Mouse (Mus musculus) testis, adult 2 months (tissue): ENCODE measurements around the gene Tmc2.

Experiments
- CTCF ChIP-seq: fragments of 200-500 bp; IDR thresholded peaks from 2 replicates; pipeline ENCODE4 v1.5.1; 2012; ENCODE audit warnings: low read depth, mild to moderate bottlenecking, inconsistent platforms, low read length, moderate library complexity; ENCODE audit not compliant: control insufficient read depth, insufficient read depth, insufficient replicate concordance
- POLR2A ChIP-seq: fragments of 200-500 bp; IDR thresholded peaks from 2 replicates; pipeline ENCODE4 v1.6.1; 2012; ENCODE audit warnings: low read depth, mild to moderate bottlenecking, inconsistent platforms, low read length, moderate library complexity; ENCODE audit not compliant: control insufficient read depth

GRCm38 (mm10) chr2:130293486-130293885, 98.5 kb downstream of the Tmc2 start:
- no peak for TF ChIP-seq POLR2A
- no peak for TF ChIP-seq CTCF
